Mouse (Mus musculus): ENCODE results near the gene Olfr632.
"Not testable (repeated sequence)": the region's sequence is repeated elsewhere in the genome, so short reads cannot be mapped to it uniquely, and the experiment has no call there.

The Olfr632 gene

GRCm38 (mm10) chr7:103934264-103934663 is at the start of gene Olfr632:
Olfr632 (plus strand) TSS chr7:103934347.
- no peak for DNase-seq (ENCODE audit: low spot score in 2 of 2)

GRCm38 (mm10) chr7:103886152-103886551 is 48.0 kb upstream of the Olfr632 start, which contains the start of gene Olfr66:
Olfr66 (minus strand) TSS chr7:103886252.
- DNase-seq (ENCODE audit: low spot score in 2 of 2): no peak

- no peak for DNase-seq (ENCODE audit: low spot score in 2 of 2)
Measured at GRCm38 (mm10) chr7:103894385-103894784, 39.8 kb upstream of the Olfr632 start, which contains the start of gene Olfr64. Olfr64 (minus strand) TSS chr7:103894485.

GRCm38 (mm10) chr7:103903187-103903586 is 31.0 kb upstream of the Olfr632 start, which contains the start of gene Olfr65:
Olfr65 (plus strand) TSS chr7:103903487.
- DNase-seq (ENCODE audit: low spot score in 2 of 2): no peak

GRCm38 (mm10) chr7:103910047-103910446 is 24.1 kb upstream of the Olfr632 start:
- DNase-seq (ENCODE audit: low spot score in 2 of 2): peak; percentile 31 to 54

GRCm38 (mm10) chr7:103912969-103913511 is 21.1 kb upstream of the Olfr632 start:
- DNase-seq (ENCODE audit: low spot score in 2 of 2): peak in 1 of 2 experiments; percentile 16

GRCm38 (mm10) chr7:103915338-103915737 is 18.8 kb upstream of the Olfr632 start:
- DNase-seq (ENCODE audit: low spot score in 2 of 2): no peak

GRCm38 (mm10) chr7:103928525-103928924 is 5.6 kb upstream of the Olfr632 start, which contains the start of gene Olfr631:
Olfr631 (plus strand) TSS chr7:103928825.
- no peak for DNase-seq (ENCODE audit: low spot score in 2 of 2)

GRCm38 (mm10) chr7:103942730-103943129 is 8.6 kb downstream of the Olfr632 start:
- DNase-seq (ENCODE audit: low spot score in 2 of 2): peak; percentile 7 to 27

- no peak for DNase-seq (ENCODE audit: low spot score in 2 of 2)
Measured at GRCm38 (mm10) chr7:103944137-103944536, 10.0 kb downstream of the Olfr632 start, which contains the start of gene Olfr633. Olfr633 (plus strand) TSS chr7:103944437.

- DNase-seq (ENCODE audit: low spot score in 2 of 2): not testable (repeated sequence)
Measured at GRCm38 (mm10) chr7:103966873-103967272, 32.7 kb downstream of the Olfr632 start.

- no peak for DNase-seq (ENCODE audit: low spot score in 2 of 2)
Measured at GRCm38 (mm10) chr7:103970852-103971251, 36.7 kb downstream of the Olfr632 start, which contains the start of gene Olfr635. Olfr635 (plus strand) TSS chr7:103971152.

- no peak for DNase-seq (ENCODE audit: low spot score in 2 of 2)
Measured at GRCm38 (mm10) chr7:103971782-103972181, 37.6 kb downstream of the Olfr632 start.
